Mouse (Mus musculus) subcutaneous adipose tissue, adult 2 months (tissue): ENCODE measurements around the gene Kbtbd12. TPM values are rescaled to one million over a fixed set of nuclear protein-coding genes. Genes with fewer than 3 reads are reported as not detected.

Source experiments
- polyA plus RNA-seq: library from polyadenylated mRNA; depleted of rRNA; stranded (reverse); fragments of >200 nt; gene quantifications from 2 replicates; pipeline ENCODE4 v1.2.3, GENCODE M21; 2012; ENCODE audit warnings: low replicate concordance; rRNA removed

The Kbtbd12 gene
- 0.32 and 1.4 TPM in 2 replicates for polyA plus RNA-seq

DNA sequence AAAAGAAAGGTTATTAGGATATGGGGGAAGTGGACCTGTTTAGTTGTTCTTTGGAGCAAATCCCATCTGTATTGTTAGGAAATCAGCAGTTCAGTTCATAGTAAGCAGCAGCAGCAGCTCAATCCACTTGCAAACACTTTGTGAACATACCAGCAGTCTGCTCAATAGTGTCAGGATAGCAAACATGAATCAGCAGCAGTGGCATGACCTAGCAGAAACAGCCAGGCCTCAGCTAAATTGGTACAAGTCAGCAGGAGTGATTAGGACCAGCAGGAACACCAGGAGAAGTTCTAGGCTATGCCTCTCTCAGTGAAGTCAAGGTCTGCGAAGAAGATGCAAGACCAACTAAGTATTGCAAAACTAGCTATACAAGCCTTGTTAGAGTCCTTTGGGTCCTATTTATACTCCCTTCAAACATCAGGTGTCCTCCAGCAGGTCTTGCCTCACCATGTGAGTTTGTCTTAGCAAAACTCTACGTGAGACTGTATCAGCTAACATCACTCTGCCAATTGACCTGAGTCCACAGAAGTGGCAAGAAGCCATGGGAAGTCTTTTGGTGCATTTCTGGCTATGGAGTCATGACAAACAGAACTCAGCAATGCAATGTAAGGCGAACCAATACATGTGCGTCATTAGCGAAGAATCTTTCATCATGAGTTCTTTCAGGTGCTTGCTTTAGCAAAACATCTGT, at the start of gene Kbtbd12:
Kbtbd12 (minus strand) TSS at position 340 of the 691 bp plus-strand sequence.

DNA sequence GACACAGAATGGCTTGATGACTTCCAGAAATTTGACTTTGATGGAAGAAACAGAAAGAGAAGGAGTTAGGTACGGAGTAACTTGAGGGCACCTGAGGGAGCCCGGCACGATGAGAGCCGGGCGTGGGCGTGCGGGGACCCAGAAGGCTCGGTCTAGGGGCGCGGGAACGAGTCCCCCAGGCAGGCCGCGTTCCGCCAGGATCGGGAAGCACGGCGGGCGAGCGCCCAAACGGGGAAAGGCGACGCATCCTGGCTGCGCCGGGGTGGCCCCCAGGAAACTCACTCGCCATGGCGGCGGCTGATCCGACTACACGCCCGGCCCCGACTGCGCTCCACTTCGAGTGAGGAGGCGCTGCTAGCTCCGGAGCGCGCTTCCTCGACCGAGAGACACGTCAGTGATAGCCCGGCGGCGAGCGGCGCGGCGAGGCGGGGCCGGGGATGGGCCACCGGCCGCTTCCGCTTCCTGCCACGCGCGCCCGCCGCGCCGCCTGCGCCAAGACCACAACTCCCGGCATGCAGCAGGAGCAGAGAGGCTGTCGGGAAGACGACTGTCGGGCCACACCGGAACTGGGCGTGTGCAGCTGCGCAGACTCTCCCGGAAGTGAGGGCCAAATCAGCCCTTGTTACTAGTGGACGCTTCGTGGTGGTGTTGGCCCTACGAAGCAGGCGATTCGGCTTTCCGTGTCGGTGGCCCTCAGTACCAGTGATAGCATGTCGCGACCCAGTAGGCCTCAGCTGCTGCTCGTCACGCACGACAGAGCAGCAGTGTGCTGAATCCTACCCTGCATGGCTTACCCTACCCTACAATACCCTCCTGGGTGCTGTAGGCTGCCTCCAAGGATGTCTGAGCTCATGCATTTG, 119.1 kb downstream of the Kbtbd12 start, which contains the start of gene Sec61a1:
Sec61a1 (minus strand) TSS at position 502 of the 860 bp plus-strand sequence.

Other genes starting within 250 kb of the Kbtbd12 start
- gene Eefsec, start 191.4 kb downstream of the Kbtbd12 start, polyA plus RNA-seq: 14.0 and 28.6 TPM in 2 replicates
- 20.1 and 43.0 TPM in 2 replicates for gene Ruvbl1, start 172.5 kb downstream of the Kbtbd12 start, polyA plus RNA-seq
- gene Sec61a1, start 119.0 kb downstream of the Kbtbd12 start, polyA plus RNA-seq: 157 and 377 TPM in 2 replicates
- 584 and 1,604 TPM in 2 replicates for gene Mgll, start 86.5 kb upstream of the Kbtbd12 start, polyA plus RNA-seq
- gene Abtb1, start 204.0 kb upstream of the Kbtbd12 start, polyA plus RNA-seq: 69.8 and 80.4 TPM in 2 replicates
- 19.9 and 82.4 TPM in 2 replicates for gene Podxl2, start 237.1 kb upstream of the Kbtbd12 start, polyA plus RNA-seq